Mouse (Mus musculus) myocyte (in vitro differentiated cells): ENCODE data around the gene Qk. TPM values are rescaled to one million over a fixed set of nuclear protein-coding genes. Genes with fewer than 3 reads are reported as not detected.
A peak's percentile ranks its signal among the peaks of the same experiment; 100 is the strongest.

Experiments used
- H3K27me3 ChIP-seq: one replicate; pipeline ENCODE4 v1.6.1; 2011; ENCODE audit not compliant: control insufficient read depth, insufficient read depth, insufficient read length
- H3K36me3 ChIP-seq: one replicate; pipeline ENCODE4 v1.6.1; 2011; ENCODE audit not compliant: control insufficient read depth, insufficient read depth
- H3K4me2 ChIP-seq: one replicate; pipeline ENCODE4 v1.6.1; 2011; ENCODE audit warnings: low read depth, control low read depth
- H3K4me3 ChIP-seq: one replicate; pipeline ENCODE4 v1.5.1; 2011; ENCODE audit warnings: mild to moderate bottlenecking, control low read depth, moderate library complexity
- H3K79me2 ChIP-seq: one replicate; pipeline ENCODE4 v1.6.1; 2011; ENCODE audit not compliant: control insufficient read depth, insufficient read depth
- H3ac ChIP-seq: one replicate; pipeline ENCODE4 v1.6.1; 2011; ENCODE audit not compliant: control insufficient read depth, insufficient read length
- CEBPB ChIP-seq: IDR thresholded peaks from 2 replicates; pipeline ENCODE4 v1.6.1; 2011; ENCODE audit warnings: mild to moderate bottlenecking, moderate library complexity; ENCODE audit not compliant: poor library complexity, insufficient read depth, severe bottlenecking
- E2F4 ChIP-seq: IDR thresholded peaks from one replicate; pipeline ENCODE4 v1.6.1; 2011; ENCODE audit warnings: mild to moderate bottlenecking, control low read depth, moderate library complexity; ENCODE audit not compliant: insufficient read depth
- MAX ChIP-seq: IDR thresholded peaks from one replicate; pipeline ENCODE4 v1.6.1; 2011; ENCODE audit warnings: low read depth, mild to moderate bottlenecking, control low read depth
- MYOD1 ChIP-seq, 3 experiments: IDR thresholded peaks; one replicate each; pipeline ENCODE4 v1.6.1; 2011; ENCODE audit warnings: control low read depth in 2 of 3, low read depth in 2 of 3, mild to moderate bottlenecking in 2 of 3, moderate library complexity in 1 of 3; ENCODE audit not compliant: insufficient read length in 2 of 3, control insufficient read depth in 1 of 3
- MYOG ChIP-seq, 3 experiments: IDR thresholded peaks; one replicate each; pipeline ENCODE4 v1.6.1; 2011; ENCODE audit warnings: control low read depth in 2 of 3, low read depth in 2 of 3, mild to moderate bottlenecking in 2 of 3; ENCODE audit not compliant: insufficient read length in 2 of 3, control insufficient read depth in 1 of 3, insufficient read depth in 1 of 3
- POLR2A ChIP-seq: IDR thresholded peaks from one replicate; pipeline ENCODE4 v1.6.1; 2011; ENCODE audit warnings: low read depth, mild to moderate bottlenecking, control low read depth, moderate library complexity; ENCODE audit not compliant: insufficient read length
- POLR2AphosphoS2 ChIP-seq: IDR thresholded peaks from one replicate; pipeline ENCODE4 v1.6.1; 2011; ENCODE audit warnings: low read depth, control low read depth; ENCODE audit not compliant: insufficient read length
- REST ChIP-seq: IDR thresholded peaks from one replicate; pipeline ENCODE4 v1.6.1; 2011; ENCODE audit warnings: mild to moderate bottlenecking, control low read depth, moderate library complexity; ENCODE audit not compliant: insufficient read depth, insufficient read length
- SRF ChIP-seq: IDR thresholded peaks from one replicate; pipeline ENCODE4 v1.6.1; 2011; ENCODE audit warnings: low read depth; ENCODE audit not compliant: control insufficient read depth, insufficient read length
- TCF12 ChIP-seq: IDR thresholded peaks from one replicate; pipeline ENCODE4 v1.6.1; 2011; ENCODE audit warnings: mild to moderate bottlenecking, control low read depth; ENCODE audit not compliant: poor library complexity, insufficient read depth, severe bottlenecking
- TCF3 ChIP-seq: IDR thresholded peaks from one replicate; pipeline ENCODE4 v1.6.1; 2011; ENCODE audit warnings: low read depth, control low read depth; ENCODE audit not compliant: insufficient read length
- USF1 ChIP-seq: IDR thresholded peaks from one replicate; pipeline ENCODE4 v1.6.1; 2011; ENCODE audit warnings: low read depth, mild to moderate bottlenecking, control low read depth, moderate library complexity
- polyA plus RNA-seq: library from polyadenylated mRNA; unstranded; fragments of >200 nt; fragmentation: generic; extraction: Trizol; gene quantifications from one replicate; pipeline ENCODE4 v1.2.1, GENCODE M21; 2012; ENCODE audit warnings: missing spikeins

Qk gene
- polyA plus RNA-seq, 1 experiment: 85.6 TPM

DNA sequence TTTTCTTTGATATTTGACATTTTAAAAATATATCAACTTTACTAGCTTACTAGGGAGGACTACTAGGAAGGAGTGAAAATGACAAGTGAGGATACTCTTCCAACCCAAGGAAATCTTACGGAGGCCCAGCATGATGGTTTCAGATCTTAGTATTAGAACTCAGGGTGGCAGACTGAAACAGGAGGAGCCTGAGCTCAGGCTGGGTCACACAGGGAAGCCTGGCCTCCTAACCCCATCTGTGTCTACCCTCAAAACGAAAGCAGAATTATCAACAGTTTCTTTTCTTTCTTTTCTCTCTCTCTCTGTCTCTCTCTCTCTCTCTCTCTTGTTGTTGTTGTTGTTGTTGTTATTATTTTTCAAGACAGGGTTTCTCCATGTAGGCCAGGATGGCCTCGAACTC lies 87.2 kb downstream of the Qk start:
- H3K36me3 ChIP-seq: peaks cover 28% of the 10 kb centered on the region
- H3ac ChIP-seq: no peak overlapping the region
- H3K4me2 ChIP-seq: no peak overlapping the region
- TF ChIP-seq POLR2AphosphoS2 (no peak), MYOD1 (IDR thresholded peaks at IDR 0.05; ENCODE audit: control insufficient read depth in 1 of 3, insufficient read length in 2 of 3, low read depth in 2 of 3) (no peak), CEBPB (no peak), TCF12 (no peak), MAX (no peak), REST (no peak), MYOG (IDR thresholded peaks at IDR 0.05; ENCODE audit: control insufficient read depth in 1 of 3, insufficient read depth in 1 of 3, insufficient read length in 2 of 3, low read depth in 2 of 3) (no peak), USF1 (no peak), SRF (no peak), E2F4 (no peak), POLR2A (no peak), TCF3 (no peak)
- no peak overlapping the region for H3K4me3 ChIP-seq
- peaks cover 99% of the 10 kb centered on the region for H3K79me2 ChIP-seq
- H3K27me3 ChIP-seq: no peaks in the 10 kb centered on the region

DNA sequence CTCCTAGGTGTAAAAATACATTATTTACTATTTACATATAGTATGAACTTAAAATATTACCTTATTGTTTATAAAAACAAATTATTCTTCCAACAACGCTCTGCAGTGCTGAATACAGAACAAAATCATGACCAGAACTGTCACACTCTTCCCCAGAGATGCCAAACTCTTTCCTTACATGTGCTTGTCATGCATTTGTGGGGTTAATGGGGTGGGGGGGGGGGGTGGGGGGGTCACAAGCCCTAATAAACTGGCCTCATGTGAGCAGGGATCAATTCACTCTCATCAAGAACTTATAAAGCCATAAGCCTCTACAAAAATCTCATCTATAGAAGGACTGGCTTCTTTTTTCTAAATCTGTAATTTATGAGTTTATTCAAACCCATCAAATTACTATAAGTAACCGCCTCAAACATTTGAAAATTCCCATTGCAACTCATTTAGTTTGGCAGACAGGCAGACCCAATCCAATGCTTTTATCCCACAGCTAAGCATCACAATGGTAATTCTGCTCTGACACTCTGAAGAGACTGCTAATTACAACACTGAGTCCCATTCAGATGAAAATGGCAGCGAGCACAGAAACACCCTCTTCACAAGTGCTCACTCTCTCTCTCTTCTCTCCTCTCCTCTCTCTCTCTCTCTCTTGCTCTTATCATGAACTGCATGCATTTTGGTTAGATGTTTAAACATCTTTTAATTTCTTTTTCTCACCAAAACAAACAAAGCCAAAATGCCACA lies 91.7 kb downstream of the Qk start:
- Histone ChIP-seq H3K4me2 (no peak overlapping the region), H3K4me3 (no peak overlapping the region), H3K27me3 (no peaks in the 10 kb centered on the region), H3ac (no peak overlapping the region), H3K36me3 (peaks cover under 1% of the 10 kb centered on the region), H3K79me2 (peaks cover 99% of the 10 kb centered on the region)
- TF ChIP-seq USF1 (no peak), POLR2A (no peak), TCF3 (no peak), MAX (no peak), REST (no peak), MYOD1 (IDR thresholded peaks at IDR 0.05; ENCODE audit: control insufficient read depth in 1 of 3, insufficient read length in 2 of 3, low read depth in 2 of 3) (no peak), E2F4 (no peak), TCF12 (no peak), MYOG (IDR thresholded peaks at IDR 0.05; ENCODE audit: control insufficient read depth in 1 of 3, insufficient read depth in 1 of 3, insufficient read length in 2 of 3, low read depth in 2 of 3) (no peak), POLR2AphosphoS2 (no peak), SRF (no peak), CEBPB (no peak)

- no peak overlapping the region for H3ac ChIP-seq
- H3K36me3 ChIP-seq: peaks cover 46% of the 10 kb centered on the region
- TF ChIP-seq CEBPB (no peak), MYOD1 (IDR thresholded peaks at IDR 0.05; ENCODE audit: control insufficient read depth in 1 of 3, insufficient read length in 2 of 3, low read depth in 2 of 3) (no peak), POLR2A (no peak), E2F4 (no peak), MYOG (IDR thresholded peaks at IDR 0.05; ENCODE audit: control insufficient read depth in 1 of 3, insufficient read depth in 1 of 3, insufficient read length in 2 of 3, low read depth in 2 of 3) (peak in 1 of 3 experiments; percentile 34), POLR2AphosphoS2 (peak; percentile 55), REST (no peak), MAX (no peak), TCF3 (no peak), SRF (no peak)
These were observed 103.5 kb downstream of the Qk start for GRCm38 (mm10) chr17:10216164-10216563.

DNA sequence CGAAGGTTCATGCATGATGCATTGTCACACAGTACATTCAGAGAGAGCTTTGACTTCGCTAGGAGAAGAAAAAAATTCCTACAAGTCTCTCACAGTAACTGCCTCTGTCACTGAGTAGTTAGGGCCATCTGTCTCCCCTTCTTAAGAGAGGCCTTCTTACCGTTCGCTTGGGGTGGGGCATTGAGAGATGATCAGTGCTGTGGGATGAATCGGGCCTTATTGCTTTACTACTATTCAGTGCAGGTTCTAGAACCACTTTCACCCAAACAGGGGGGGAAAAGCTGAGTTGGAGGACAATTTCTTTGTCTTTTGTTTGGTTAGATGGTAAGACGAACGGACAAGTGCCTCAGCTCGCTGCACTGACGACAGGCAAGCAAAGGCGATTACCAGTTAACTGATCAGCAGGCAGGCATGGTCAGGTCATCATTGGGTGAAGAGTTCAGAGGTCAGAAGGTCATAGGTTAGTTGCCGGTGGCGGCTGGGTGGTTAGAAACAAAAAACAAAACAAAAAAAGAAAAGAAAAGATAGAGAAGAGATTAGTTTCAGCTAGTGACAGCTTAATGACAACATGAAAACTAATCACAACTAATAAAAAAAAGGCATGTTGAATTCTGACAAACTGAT lies 110.4 kb downstream of the Qk start:
- H3K4me2 ChIP-seq: no peak overlapping the region
- no peak overlapping the region for H3ac ChIP-seq
- H3K79me2 ChIP-seq: peaks cover 33% of the 10 kb centered on the region
- H3K36me3 ChIP-seq: peaks cover 69% of the 10 kb centered on the region
- TF ChIP-seq POLR2AphosphoS2 (peak; percentile 17), POLR2A (peak; percentile 27), TCF12 (no peak)
- no peaks in the 10 kb centered on the region for H3K27me3 ChIP-seq
- H3K4me3 ChIP-seq: no peak overlapping the region

More at GRCm38 (mm10) chr17:10216164-10216563, 103.5 kb downstream of the Qk start:
- Histone ChIP-seq H3K4me2 (no peak overlapping the region), H3K27me3 (no peaks in the 10 kb centered on the region), H3K4me3 (no peak overlapping the region), H3K79me2 (peaks cover 82% of the 10 kb centered on the region)

- Histone ChIP-seq H3ac (no peak overlapping the region), H3K4me3 (no peak overlapping the region), H3K27me3 (no peaks in the 10 kb centered on the region), H3K36me3 (peaks cover 29% of the 10 kb centered on the region), H3K4me2 (no peak overlapping the region), H3K79me2 (no peaks in the 10 kb centered on the region)
- TF ChIP-seq POLR2AphosphoS2 (peak; percentile 65), MYOD1 (IDR thresholded peaks at IDR 0.05; ENCODE audit: control insufficient read depth in 1 of 3, insufficient read length in 2 of 3, low read depth in 2 of 3) (no peak)
These were observed 121.0 kb downstream of the Qk start for GRCm38 (mm10) chr17:10198662-10199061.
